11 mouse cellular contexts compared by ENCODE assay signal in genomic region chr2:68799993-68800740, GRCm38 (mm10).
DNase-seq lines count a peak whose midpoint lies in the region; ATAC-seq and TF ChIP-seq lines count a peak whose summit lies in the region.
"Had no signal": no experiment of that assay in that cellular context is flagged by ENCODE, and none has a peak within 500 bp of the region (broad histone marks: within the 10 kb centered on the region; RNA-seq: fewer than 3 reads in every experiment).

No protein-coding gene starts in this region.

- peaks cover 14% of the 10 kb centered on the region for H3K4me1 ChIP-seq in forebrain, embryonic 13.5 days
- H3K4me1 ChIP-seq in forebrain, embryonic 11.5 days (replicated peaks; ENCODE audit: control insufficient read depth, insufficient read depth, low read length), result no peaks in the 10 kb centered on the region
- H3K4me1 ChIP-seq in limb, embryonic 14.5 days (ENCODE audit: control insufficient read depth, insufficient read depth, low read length), result peaks cover 8% of the 10 kb centered on the region

- H3K27me3 ChIP-seq in forebrain, embryonic 13.5 days, result no peaks in the 10 kb centered on the region
- no peaks in the 10 kb centered on the region for H3K27me3 ChIP-seq in forebrain, embryonic 11.5 days (ENCODE audit: control insufficient read depth, insufficient read depth, low read length)
- no peaks in the 10 kb centered on the region for H3K27me3 ChIP-seq in limb, embryonic 14.5 days (ENCODE audit: control insufficient read depth, insufficient read depth, low read length)
- H3K27me3 ChIP-seq: lung, embryonic 15.5 days had no signal

- DNase-seq in forebrain, embryonic 11.5 days (ENCODE audit: low spot score), result no peak
- DNase-seq in ovary, adult 18-20 months (ENCODE audit: low spot score), result peak; percentile 36
- DNase-seq in ovary, postnatal 14 days (ENCODE audit: low spot score), result no peak
- peak; percentile 43 for DNase-seq in kidney, adult 18-20 months
- DNase-seq in limb, embryonic 14.5 days (ENCODE audit: low spot score), result peak; percentile 42
- DNase-seq in heart, adult 9 months (ENCODE audit: low spot score in 2 of 2), result no peak
- no peak for DNase-seq in thymus, postnatal 0 days (ENCODE audit: low spot score)
- DNase-seq: gastrocnemius, postnatal 14 days; heart, postnatal 14 days had no signal

- no peaks in the 10 kb centered on the region for H3K9me3 ChIP-seq in forebrain, embryonic 13.5 days (replicated peaks)
- no peaks in the 10 kb centered on the region for H3K9me3 ChIP-seq in forebrain, embryonic 11.5 days (ENCODE audit: control insufficient read depth, low read length)
- no peaks in the 10 kb centered on the region for H3K9me3 ChIP-seq in limb, embryonic 14.5 days (ENCODE audit: control insufficient read depth, low read length)
- H3K9me3 ChIP-seq: lung, embryonic 15.5 days had no signal

- H3K36me3 ChIP-seq in forebrain, embryonic 13.5 days (ENCODE audit: poor library complexity, severe bottlenecking), result no peaks in the 10 kb centered on the region
- no peaks in the 10 kb centered on the region for H3K36me3 ChIP-seq in forebrain, embryonic 11.5 days (ENCODE audit: control insufficient read depth, insufficient read depth, low read length)
- no peaks in the 10 kb centered on the region for H3K36me3 ChIP-seq in limb, embryonic 14.5 days (ENCODE audit: control insufficient read depth, insufficient read depth, low read length)
- H3K36me3 ChIP-seq: lung, embryonic 15.5 days had no signal

- WGBS in forebrain, embryonic 13.5 days, result 60% methylated on average over 10 of the region's 10 CpGs
- 78% methylated on average over 10 of the region's 10 CpGs for WGBS in forebrain, embryonic 11.5 days
- 21% methylated on average over 10 of the region's 10 CpGs for WGBS in limb, embryonic 14.5 days

- peak overlapping the region; percentile 25; the same call in 1 of the 2 replicates for H3K27ac ChIP-seq in forebrain, embryonic 13.5 days
- H3K27ac ChIP-seq in forebrain, embryonic 11.5 days (ENCODE audit: low read depth, low read length), result no peak overlapping the region
- no peak overlapping the region for H3K27ac ChIP-seq in limb, embryonic 14.5 days (replicated peaks; ENCODE audit: low read depth, low read length)
- H3K27ac ChIP-seq: lung, embryonic 15.5 days had no signal

- TF ChIP-seq POLR2A in limb, embryonic 14.5 days (IDR thresholded peaks at IDR 0.05; ENCODE audit: borderline replicate concordance, extremely low read depth, insufficient read depth, insufficient read length), result no peak

- peak; percentile 57 for ATAC-seq in forebrain, embryonic 13.5 days
- no peak for ATAC-seq in forebrain, embryonic 11.5 days (replicated peaks; ENCODE audit: low FRiP score)
- peak; percentile 47 for ATAC-seq in limb, embryonic 14.5 days (ENCODE audit: low FRiP score, low read depth)

- H3K4me3 ChIP-seq in forebrain, embryonic 13.5 days, result no peak overlapping the region
- H3K4me3 ChIP-seq in forebrain, embryonic 11.5 days (ENCODE audit: low read depth, low read length), result no peak overlapping the region
- H3K4me3 ChIP-seq in limb, embryonic 14.5 days (replicated peaks; ENCODE audit: low read length), result no peak overlapping the region
- H3K4me3 ChIP-seq: lung, embryonic 15.5 days had no signal

- H3K9ac ChIP-seq in forebrain, embryonic 13.5 days, result no peak overlapping the region
- no peak overlapping the region for H3K9ac ChIP-seq in forebrain, embryonic 11.5 days (ENCODE audit: low read length)
- H3K9ac ChIP-seq in limb, embryonic 14.5 days (ENCODE audit: low read depth, low read length, severe bottlenecking), result no peak overlapping the region
- H3K9ac ChIP-seq: lung, embryonic 15.5 days had no signal

- no peak overlapping the region for H3K4me2 ChIP-seq in forebrain, embryonic 13.5 days
- no peak overlapping the region for H3K4me2 ChIP-seq in forebrain, embryonic 11.5 days (ENCODE audit: low read depth, low read length, severe bottlenecking)
- H3K4me2 ChIP-seq in limb, embryonic 14.5 days (replicated peaks; ENCODE audit: low read depth, low read length, severe bottlenecking), result 0 out of 2 replicates have a peak overlapping the region, but pooled peaks have one; percentile 2
- H3K4me2 ChIP-seq: lung, embryonic 15.5 days had no signal

Comparison
In these comparisons a context has a peak if more than half of its experiments do, and no peak if none do; other contexts are left out.
1. DNase-seq: peak in ovary, adult 18-20 months (single experiment), kidney, adult 18-20 months (single experiment) and limb, embryonic 14.5 days (single experiment); none in forebrain, embryonic 11.5 days (single experiment), ovary, postnatal 14 days (single experiment), heart, adult 9 months (0 of 2) and thymus, postnatal 0 days (single experiment).